Mouse (Mus musculus) olfactory bulb, adult 2 months (tissue): ENCODE data around the gene Erp27. TPM values are rescaled to one million over a fixed set of nuclear protein-coding genes. Genes with fewer than 3 reads are reported as not detected.

Source experiments
- H3K27ac ChIP-seq: fragments of 200-500 bp; 2 replicates; pipeline ENCODE4 v1.5.1; 2012; ENCODE audit warnings: low read depth, low read length; ENCODE audit not compliant: insufficient read depth
- H3K4me1 ChIP-seq: fragments of 200-500 bp; 2 replicates; pipeline ENCODE4 v1.6.1; 2012; ENCODE audit warnings: low read length; ENCODE audit not compliant: control insufficient read depth, insufficient read depth
- H3K4me3 ChIP-seq: fragments of 200-500 bp; 2 replicates; pipeline ENCODE4 v1.5.1; 2012; ENCODE audit warnings: mild to moderate bottlenecking, low read depth, low read length, moderate library complexity; ENCODE audit not compliant: insufficient read depth
- CTCF ChIP-seq: fragments of 200-500 bp; IDR thresholded peaks from 2 replicates; pipeline ENCODE4 v1.5.1; 2012; ENCODE audit warnings: low read depth, mild to moderate bottlenecking, low read length, moderate library complexity; ENCODE audit not compliant: insufficient read depth
- POLR2A ChIP-seq: fragments of 200-500 bp; IDR thresholded peaks from 2 replicates; pipeline ENCODE4 v1.6.1; 2012; ENCODE audit warnings: mild to moderate bottlenecking, low read depth, low read length, moderate library complexity; ENCODE audit not compliant: insufficient read depth
- whole genome bisulfite sequencing: fragments of 180-500 bp; shearing (Covaris S2); methylation state at CpG from one replicate; pipeline ENCODE4 v1.1.7; 2018; 5-methylcytosine and 5-hydroxymethylcytosine counted together
- polyA plus RNA-seq: library from polyadenylated mRNA; stranded (reverse); fragments of >200 nt; gene quantifications from 2 replicates; pipeline ENCODE4 v1.2.4, GENCODE M21; 2012; ENCODE audit warnings: low replicate concordance; ENCODE audit not compliant: missing spikeins, insufficient read depth, insufficient read length

The Erp27 gene
- polyA plus RNA-seq, 1 experiment = not detected

GRCm38 (mm10) chr6:136917885-136918284, 4.1 kb downstream of the Erp27 start:
- Histone ChIP-seq H3K4me3 (no peak overlapping the region), H3K4me1 (peaks cover 2% of the 10 kb centered on the region; the same call in 1 of the 2 replicates), H3K27ac (no peak overlapping the region)
- 33% methylated on average over 2 of the region's 2 CpGs for WGBS
- TF ChIP-seq CTCF (no peak), POLR2A (no peak)

GRCm38 (mm10) chr6:136915721-136916395, 6.1 kb downstream of the Erp27 start:
- Histone ChIP-seq H3K4me1 (peaks cover 2% of the 10 kb centered on the region; the same call in 1 of the 2 replicates), H3K4me3 (no peak overlapping the region), H3K27ac (no peak overlapping the region)
- TF ChIP-seq POLR2A (no peak), CTCF (no peak)
- 86% methylated on average over 8 of the region's 8 CpGs for WGBS

GRCm38 (mm10) chr6:136914234-136914633, 7.7 kb downstream of the Erp27 start:
- TF ChIP-seq POLR2A (no peak), CTCF (no peak)
- 0 out of 2 replicates have a peak, but pooled peaks cover 2% of the 10 kb centered on the region for H3K4me1 ChIP-seq
- no peak overlapping the region for H3K4me3 ChIP-seq
- WGBS = 91% methylated on average over 6 of the region's 6 CpGs
- H3K27ac ChIP-seq = no peak overlapping the region

GRCm38 (mm10) chr6:136913384-136914126, 8.4 kb downstream of the Erp27 start:
- no peak overlapping the region; the same call in 1 of the 2 replicates for H3K4me3 ChIP-seq
- WGBS = 12% methylated on average over 18 of the region's 18 CpGs
- no peak overlapping the region for H3K27ac ChIP-seq
- 0 out of 2 replicates have a peak, but pooled peaks cover 2% of the 10 kb centered on the region for H3K4me1 ChIP-seq
- TF ChIP-seq POLR2A (no peak), CTCF (no peak)

- no peak for TF ChIP-seq POLR2A
- no peak for TF ChIP-seq CTCF
- Histone ChIP-seq H3K27ac (no peak overlapping the region), H3K4me1 (0 out of 2 replicates have a peak, but pooled peaks cover 2% of the 10 kb centered on the region), H3K4me3 (no peak overlapping the region)
- WGBS = 58% methylated on average over 1 of the region's 2 CpGs
Observed at GRCm38 (mm10) chr6:136912751-136913265, 9.2 kb downstream of the Erp27 start.

GRCm38 (mm10) chr6:136910247-136910890, 11.6 kb downstream of the Erp27 start:
- 62% methylated on average over 9 of the region's 9 CpGs for WGBS
- Histone ChIP-seq H3K27ac (no peak overlapping the region), H3K4me1 (peaks cover 13% of the 10 kb centered on the region), H3K4me3 (no peak overlapping the region)
- TF ChIP-seq CTCF (no peak), POLR2A (no peak)

- TF ChIP-seq CTCF (no peak), POLR2A (no peak)
- Histone ChIP-seq H3K4me3 (no peak overlapping the region), H3K27ac (no peak overlapping the region), H3K4me1 (peaks cover 13% of the 10 kb centered on the region)
- WGBS = 53% methylated on average over 10 of the region's 10 CpGs
Observed at GRCm38 (mm10) chr6:136906937-136907293, 15.1 kb downstream of the Erp27 start.

- H3K4me1 ChIP-seq = peaks cover 13% of the 10 kb centered on the region
- TF ChIP-seq CTCF = no peak
- no peak for TF ChIP-seq POLR2A
- WGBS = 65% methylated on average over 19 of the region's 19 CpGs
- H3K4me3 ChIP-seq = no peak overlapping the region
- H3K27ac ChIP-seq = no peak overlapping the region
Observed at GRCm38 (mm10) chr6:136906283-136906936, 15.6 kb downstream of the Erp27 start.
